Mouse (Mus musculus) forebrain, embryonic 14.5 days (tissue): ENCODE data around the gene Cacna1b. TPM values are rescaled to one million over a fixed set of nuclear protein-coding genes. Genes with fewer than 3 reads are reported as not detected.

Source experiments
- ATAC-seq: fragments of 200-750 bp; cut with Nextera tagmentation; 2 replicates; pipeline ENCODE4 v1.8.0; 2017; ENCODE audit warnings: mild to moderate bottlenecking, moderate library complexity
- DNase-seq: peaks from one replicate; pipeline ENCODE4 v3.0.0-alpha.2; 2015; ENCODE audit warnings: low spot score
- H3K27ac ChIP-seq: fragments of 300-500 bp; sonication (generic); 2 replicates; pipeline ENCODE4 v1.5.1; 2014; ENCODE audit warnings: low read depth, mild to moderate bottlenecking, control low read depth, low read length, moderate library complexity
- H3K27me3 ChIP-seq: fragments of 300-500 bp; sonication (generic); replicated peaks from 2 replicates; pipeline ENCODE4 v1.6.1; 2014; ENCODE audit warnings: low read length, control low read depth, mixed read lengths; ENCODE audit not compliant: control insufficient read depth, insufficient read depth
- H3K36me3 ChIP-seq: fragments of 300-500 bp; sonication (generic); 2 replicates; pipeline ENCODE4 v1.6.1; 2014; ENCODE audit warnings: low read length, control low read depth; ENCODE audit not compliant: control insufficient read depth, insufficient read depth
- H3K4me1 ChIP-seq: fragments of 300-500 bp; sonication (generic); 2 replicates; pipeline ENCODE4 v1.6.1; 2014; ENCODE audit warnings: antibody characterized with exemption, low read length, control low read depth; ENCODE audit not compliant: control insufficient read depth, insufficient read depth
- H3K4me2 ChIP-seq: fragments of 300-500 bp; sonication (generic); 2 replicates; pipeline ENCODE4 v1.6.1; 2014; ENCODE audit warnings: mild to moderate bottlenecking, control low read depth, low read length
- H3K4me3 ChIP-seq: fragments of 300-500 bp; sonication (generic); 2 replicates; pipeline ENCODE4 v1.5.1; 2014; ENCODE audit warnings: low read depth, low read length, control low read depth
- H3K9ac ChIP-seq: fragments of 300-500 bp; sonication (generic); 2 replicates; pipeline ENCODE4 v1.6.1; 2014; ENCODE audit warnings: mild to moderate bottlenecking, low read length, control low read depth, moderate library complexity
- H3K9me3 ChIP-seq: fragments of 300-500 bp; sonication (generic); replicated peaks from 2 replicates; pipeline ENCODE4 v1.6.1; 2016; ENCODE audit warnings: low read length, control low read depth, mixed read lengths; ENCODE audit not compliant: control insufficient read depth
- WGBS: fragments of 180-500 bp; shearing (Covaris S2); extraction: QIAGEN DNeasy Blood & Tissue Kit; methylation state at CpG from one replicate; pipeline ENCODE4 v1.1.7; 2014; 5-methylcytosine and 5-hydroxymethylcytosine counted together
- polyA plus RNA-seq: library from polyadenylated mRNA; unstranded; fragments of >200 nt; fragmentation: Nextera tagmentation; extraction: Ambion mirVana; gene quantifications from 2 replicates; pipeline ENCODE4 v1.2.1, GENCODE M21; 2014

Cacna1b gene
- polyA plus RNA-seq, 1 experiment from 2014 or later, result 3.6 TPM

- DNase-seq, result no peak
- Histone ChIP-seq H3K27ac (no peak overlapping the region), H3K9ac (no peak overlapping the region), H3K36me3 (peaks cover 33% of the 10 kb centered on the region), H3K27me3 (no peaks in the 10 kb centered on the region), H3K4me1 (no peaks in the 10 kb centered on the region), H3K9me3 (no peaks in the 10 kb centered on the region), H3K4me3 (no peak overlapping the region), H3K4me2 (no peak overlapping the region)
- WGBS, result 74% methylated on average over 3 of the region's 3 CpGs
- no peak for ATAC-seq
Observed at GRCm38 (mm10) chr2:24702208-24702957, 60.6 kb downstream of the Cacna1b start.

GRCm38 (mm10) chr2:24697281-24697980 lies 65.5 kb downstream of the Cacna1b start:
- whole genome bisulfite sequencing, result 83% methylated on average over 8 of the region's 8 CpGs
- no peaks in the 10 kb centered on the region for H3K9me3 ChIP-seq
- H3K4me1 ChIP-seq, result no peaks in the 10 kb centered on the region

GRCm38 (mm10) chr2:24692371-24692770 lies 70.6 kb downstream of the Cacna1b start:
- H3K36me3 ChIP-seq, result peaks cover 7% of the 10 kb centered on the region; the same call in 1 of the 2 replicates
- ATAC-seq (no peak), DNase-seq (no peak)
- WGBS, result 97% methylated on average over 2 of the region's 2 CpGs
- H3K27ac ChIP-seq, result no peak overlapping the region
- no peaks in the 10 kb centered on the region for H3K9me3 ChIP-seq
- H3K4me1 ChIP-seq, result no peaks in the 10 kb centered on the region
- H3K27me3 ChIP-seq, result no peaks in the 10 kb centered on the region
- H3K4me2 ChIP-seq, result no peak overlapping the region
- H3K9ac ChIP-seq, result no peak overlapping the region
- no peak overlapping the region for H3K4me3 ChIP-seq

More at GRCm38 (mm10) chr2:24697281-24697980, 65.5 kb downstream of the Cacna1b start:
- DNase-seq (no peak), ATAC-seq (no peak)
- no peak overlapping the region for H3K4me3 ChIP-seq
- no peak overlapping the region for H3K4me2 ChIP-seq
- H3K9ac ChIP-seq, result no peak overlapping the region
- H3K27me3 ChIP-seq, result no peaks in the 10 kb centered on the region
- H3K27ac ChIP-seq, result no peak overlapping the region
- peaks cover 23% of the 10 kb centered on the region for H3K36me3 ChIP-seq

GRCm38 (mm10) chr2:24690356-24690755 lies 72.6 kb downstream of the Cacna1b start:
- DNase-seq (no peak), ATAC-seq (no peak)
- no peak overlapping the region for H3K27ac ChIP-seq
- peaks cover 9% of the 10 kb centered on the region; the same call in 1 of the 2 replicates for H3K36me3 ChIP-seq
- H3K27me3 ChIP-seq, result no peaks in the 10 kb centered on the region
- no peaks in the 10 kb centered on the region for H3K9me3 ChIP-seq
- no peak overlapping the region for H3K4me3 ChIP-seq
- H3K9ac ChIP-seq, result no peak overlapping the region
- WGBS, result 91% methylated on average over 2 of the region's 2 CpGs
- H3K4me1 ChIP-seq, result no peaks in the 10 kb centered on the region
- no peak overlapping the region for H3K4me2 ChIP-seq

GRCm38 (mm10) chr2:24685347-24685746 lies 77.6 kb downstream of the Cacna1b start:
- Histone ChIP-seq H3K4me2 (no peak overlapping the region), H3K4me1 (no peaks in the 10 kb centered on the region), H3K9ac (no peak overlapping the region), H3K9me3 (no peaks in the 10 kb centered on the region), H3K27ac (no peak overlapping the region), H3K36me3 (peaks cover 10% of the 10 kb centered on the region; the same call in 1 of the 2 replicates), H3K4me3 (no peak overlapping the region), H3K27me3 (no peaks in the 10 kb centered on the region)
- 86% methylated on average over 5 of the region's 5 CpGs for WGBS
- ATAC-seq (no peak), DNase-seq (no peak)

GRCm38 (mm10) chr2:24684796-24685195 lies 78.2 kb downstream of the Cacna1b start:
- Histone ChIP-seq H3K9me3 (no peaks in the 10 kb centered on the region), H3K36me3 (peaks cover 10% of the 10 kb centered on the region; the same call in 1 of the 2 replicates), H3K9ac (no peak overlapping the region), H3K27ac (no peak overlapping the region), H3K4me3 (no peak overlapping the region), H3K27me3 (no peaks in the 10 kb centered on the region), H3K4me2 (no peak overlapping the region), H3K4me1 (no peaks in the 10 kb centered on the region)
- DNase-seq (no peak), ATAC-seq (no peak)
- WGBS, result 95% methylated on average over 4 of the region's 4 CpGs

- Histone ChIP-seq H3K27me3 (no peaks in the 10 kb centered on the region), H3K4me3 (no peak overlapping the region), H3K4me2 (no peak overlapping the region), H3K9ac (no peak overlapping the region), H3K9me3 (no peaks in the 10 kb centered on the region), H3K36me3 (peaks cover 17% of the 10 kb centered on the region; the same call in 1 of the 2 replicates), H3K27ac (no peak overlapping the region), H3K4me1 (no peaks in the 10 kb centered on the region)
- 90% methylated on average over 3 of the region's 3 CpGs for WGBS
- no peak for DNase-seq
- ATAC-seq, result no peak
Observed at GRCm38 (mm10) chr2:24683266-24683665, 79.7 kb downstream of the Cacna1b start.

- H3K27ac ChIP-seq, result no peak overlapping the region
- no peaks in the 10 kb centered on the region for H3K4me1 ChIP-seq
- H3K9me3 ChIP-seq, result no peaks in the 10 kb centered on the region
- H3K9ac ChIP-seq, result no peak overlapping the region
- 96% methylated on average over 1 of the region's 1 CpGs for WGBS
- no peak overlapping the region for H3K4me3 ChIP-seq
- DNase-seq (no peak), ATAC-seq (no peak)
- peaks cover 20% of the 10 kb centered on the region for H3K36me3 ChIP-seq
- H3K4me2 ChIP-seq, result no peak overlapping the region
- no peaks in the 10 kb centered on the region for H3K27me3 ChIP-seq
Observed at GRCm38 (mm10) chr2:24680731-24681130, 82.2 kb downstream of the Cacna1b start.

GRCm38 (mm10) chr2:24680176-24680575 lies 82.8 kb downstream of the Cacna1b start:
- no peak overlapping the region for H3K9ac ChIP-seq
- no peaks in the 10 kb centered on the region for H3K27me3 ChIP-seq
- WGBS, result 84% methylated on average over 2 of the region's 2 CpGs
- no peak overlapping the region for H3K4me3 ChIP-seq
- no peak for DNase-seq
- H3K27ac ChIP-seq, result no peak overlapping the region
- no peak for ATAC-seq
- H3K9me3 ChIP-seq, result no peaks in the 10 kb centered on the region
- H3K36me3 ChIP-seq, result peaks cover 17% of the 10 kb centered on the region
- H3K4me2 ChIP-seq, result no peak overlapping the region
- H3K4me1 ChIP-seq, result no peaks in the 10 kb centered on the region
